Mouse (Mus musculus) forebrain, postnatal 0 days (tissue): ENCODE measurements around the gene LTO1. TPM values are rescaled to one million over a fixed set of nuclear protein-coding genes. Genes with fewer than 3 reads are reported as not detected.

Experiments used
- ATAC-seq: fragments of 200-750 bp; cut with Nextera tagmentation; 2 replicates; pipeline ENCODE4 v1.8.0; 2017; ENCODE audit warnings: mild to moderate bottlenecking, moderate library complexity
- DNase-seq: peaks from one replicate; pipeline ENCODE4 v3.0.0-alpha.2; 2015
- H3K27ac ChIP-seq: fragments of 300-500 bp; sonication (generic); 2 replicates; pipeline ENCODE4 v1.5.1; 2014; ENCODE audit warnings: low read depth, mild to moderate bottlenecking, antibody characterized with exemption, low read length, moderate library complexity, mixed read lengths
- H3K27me3 ChIP-seq: fragments of 300-500 bp; sonication (generic); 2 replicates; pipeline ENCODE4 v1.6.1; 2014; ENCODE audit warnings: mild to moderate bottlenecking, low read length, mixed read lengths; ENCODE audit not compliant: insufficient read depth
- H3K36me3 ChIP-seq: fragments of 300-500 bp; sonication (generic); 2 replicates; pipeline ENCODE4 v1.6.1; 2014; ENCODE audit warnings: mild to moderate bottlenecking, moderate library complexity; ENCODE audit not compliant: insufficient read depth
- H3K4me1 ChIP-seq: fragments of 300-500 bp; sonication (generic); 2 replicates; pipeline ENCODE4 v1.6.1; 2014; ENCODE audit warnings: antibody characterized with exemption; ENCODE audit not compliant: insufficient read depth
- H3K4me2 ChIP-seq: fragments of 300-500 bp; sonication (generic); 2 replicates; pipeline ENCODE4 v1.6.1; 2014; ENCODE audit warnings: low read depth, mild to moderate bottlenecking, moderate library complexity
- H3K4me3 ChIP-seq: fragments of 300-500 bp; sonication (generic); 2 replicates; pipeline ENCODE4 v1.5.1; 2014; ENCODE audit warnings: low read depth, low read length, mixed read lengths
- H3K9ac ChIP-seq: fragments of 300-500 bp; sonication (generic); 2 replicates; pipeline ENCODE4 v1.6.1; 2014; ENCODE audit warnings: mild to moderate bottlenecking
- H3K9me3 ChIP-seq: fragments of 300-500 bp; sonication (generic); 2 replicates; pipeline ENCODE4 v1.6.1; 2016; ENCODE audit warnings: low read length
- CTCF ChIP-seq: sonication (generic); IDR thresholded peaks from 2 replicates; pipeline ENCODE4 v1.5.1; 2016; ENCODE audit warnings: antibody characterized with exemption, control low read depth, low read depth
- WGBS: fragments of 180-500 bp; shearing (Covaris S2); extraction: QIAGEN DNeasy Blood & Tissue Kit; methylation state at CpG from one replicate; pipeline ENCODE4 v1.1.7; 2014; 5-methylcytosine and 5-hydroxymethylcytosine counted together
- polyA plus RNA-seq: library from polyadenylated mRNA; unstranded; fragments of >200 nt; fragmentation: Nextera tagmentation; extraction: Ambion mirVana; gene quantifications from 2 replicates; pipeline ENCODE4 v1.2.1, GENCODE M21; 2015
- total RNA-seq: library from RNA; depleted of rRNA; stranded (reverse); fragments of >200 nt; gene quantifications from 2 replicates; pipeline ENCODE4 v1.2.3, GENCODE M21; 2014

LTO1 gene
- total and polyA plus RNA-seq, 2 experiments from 2014 or later = 17.6 to 21.7 TPM

GRCm38 (mm10) chr7:144943254-144943653 lies 28.4 kb downstream of the LTO1 start:
- H3K4me3 ChIP-seq = peak overlapping the region; percentile 43

DNA sequence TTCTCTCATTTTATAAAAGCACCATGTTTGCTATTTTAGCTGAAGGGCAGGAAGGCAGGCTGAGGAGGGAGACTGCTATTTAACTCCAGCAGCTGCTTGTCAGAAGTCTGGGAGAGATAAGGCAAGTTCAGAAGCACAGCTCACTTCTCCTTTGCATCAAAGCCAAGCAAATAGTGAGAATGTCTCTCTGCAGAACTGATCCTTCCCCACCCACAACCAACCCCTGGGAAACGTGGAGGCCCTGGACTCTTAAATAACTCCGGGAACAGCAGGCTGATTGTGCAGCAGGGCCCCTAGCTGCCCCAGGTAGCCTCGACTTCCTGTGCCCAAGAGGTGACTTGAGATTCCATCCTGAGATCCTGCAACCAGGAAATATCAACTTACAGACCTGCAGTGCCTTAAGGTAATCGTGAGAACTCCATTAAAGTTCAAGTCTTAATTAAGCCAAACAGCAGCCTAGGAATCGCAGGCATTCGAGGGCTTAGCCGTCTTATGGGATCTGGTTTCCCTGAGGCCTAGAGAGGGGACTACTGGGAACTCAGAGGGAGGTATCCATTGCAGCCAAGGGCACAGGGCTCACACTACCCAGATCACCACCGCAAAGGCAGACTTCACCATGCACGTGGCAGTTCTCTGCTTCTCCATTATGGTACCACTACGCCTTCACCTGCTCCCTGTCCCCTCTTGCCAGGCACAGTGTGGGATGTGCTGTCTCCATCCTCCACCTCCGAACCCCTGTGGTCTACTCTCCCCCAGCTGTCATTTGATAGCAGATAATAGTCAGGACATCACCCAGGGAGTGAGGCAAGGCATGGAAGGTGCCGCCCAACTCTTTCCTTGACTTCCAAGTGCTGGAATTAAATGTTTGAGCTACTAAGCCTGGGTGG lies 43.9 kb downstream of the LTO1 start:
- no peak for TF ChIP-seq CTCF
- H3K9me3 ChIP-seq = no peaks in the 10 kb centered on the region
- H3K36me3 ChIP-seq = no peaks in the 10 kb centered on the region
- DNase-seq (no peak), ATAC-seq (no peak)
- no peaks in the 10 kb centered on the region for H3K27me3 ChIP-seq
- no peaks in the 10 kb centered on the region for H3K4me1 ChIP-seq
- no peak overlapping the region for H3K27ac ChIP-seq
- H3K9ac ChIP-seq = no peak overlapping the region
- 58% methylated on average over 12 of the region's 12 CpGs for WGBS
- H3K4me3 ChIP-seq = no peak overlapping the region
- H3K4me2 ChIP-seq = no peak overlapping the region

More at GRCm38 (mm10) chr7:144943254-144943653, 28.4 kb downstream of the LTO1 start:
- peak; percentile 54 for TF ChIP-seq CTCF
- H3K27ac ChIP-seq = no peak overlapping the region
- no peaks in the 10 kb centered on the region for H3K9me3 ChIP-seq
- peak; percentile 82 for DNase-seq
- H3K9ac ChIP-seq = peak overlapping the region; percentile 33
- no peaks in the 10 kb centered on the region for H3K36me3 ChIP-seq
- H3K4me2 ChIP-seq = peak overlapping the region; percentile 87
- peak; percentile 44 for ATAC-seq
- H3K4me1 ChIP-seq = peaks cover 33% of the 10 kb centered on the region
- WGBS = 4% methylated on average over 41 of the region's 45 CpGs
- peaks cover 47% of the 10 kb centered on the region for H3K27me3 ChIP-seq

- Histone ChIP-seq H3K27me3 (no peaks in the 10 kb centered on the region), H3K9me3 (no peaks in the 10 kb centered on the region), H3K36me3 (no peaks in the 10 kb centered on the region), H3K27ac (no peak overlapping the region), H3K4me1 (no peaks in the 10 kb centered on the region), H3K9ac (no peak overlapping the region), H3K4me2 (no peak overlapping the region), H3K4me3 (no peak overlapping the region)
- TF ChIP-seq CTCF = no peak
- ATAC-seq (no peak), DNase-seq (no peak)
- WGBS = 95% methylated on average over 1 of the region's 1 CpGs
These were observed 49.0 kb downstream of the LTO1 start for GRCm38 (mm10) chr7:144963911-144964310.

GRCm38 (mm10) chr7:144964316-144964715 lies 49.4 kb downstream of the LTO1 start:
- no peak for ATAC-seq
- no peak overlapping the region for H3K4me3 ChIP-seq
- no peak overlapping the region for H3K4me2 ChIP-seq
- no peaks in the 10 kb centered on the region for H3K9me3 ChIP-seq
- WGBS = 88% methylated on average over 4 of the region's 4 CpGs
- H3K4me1 ChIP-seq = no peaks in the 10 kb centered on the region
- H3K27ac ChIP-seq = no peak overlapping the region
- no peaks in the 10 kb centered on the region for H3K27me3 ChIP-seq
- H3K9ac ChIP-seq = no peak overlapping the region
- no peaks in the 10 kb centered on the region for H3K36me3 ChIP-seq
- DNase-seq = no peak
- no peak for TF ChIP-seq CTCF

GRCm38 (mm10) chr7:144965893-144966292 lies 51.0 kb downstream of the LTO1 start:
- whole genome bisulfite sequencing = 79% methylated on average over 5 of the region's 5 CpGs
- Histone ChIP-seq H3K9ac (no peak overlapping the region), H3K4me1 (no peaks in the 10 kb centered on the region), H3K27ac (no peak overlapping the region), H3K27me3 (no peaks in the 10 kb centered on the region), H3K9me3 (no peaks in the 10 kb centered on the region), H3K4me3 (no peak overlapping the region), H3K36me3 (no peaks in the 10 kb centered on the region), H3K4me2 (no peak overlapping the region)
- DNase-seq (no peak), ATAC-seq (no peak)
- no peak for TF ChIP-seq CTCF

GRCm38 (mm10) chr7:144970997-144971768 lies 56.3 kb downstream of the LTO1 start:
- no peaks in the 10 kb centered on the region for H3K9me3 ChIP-seq
- no peak for TF ChIP-seq CTCF
- H3K27ac ChIP-seq = no peak overlapping the region
- 75% methylated on average over 8 of the region's 8 CpGs for WGBS
- ATAC-seq = no peak
- H3K9ac ChIP-seq = no peak overlapping the region
- H3K4me1 ChIP-seq = no peaks in the 10 kb centered on the region
- H3K4me2 ChIP-seq = no peak overlapping the region
- H3K27me3 ChIP-seq = no peaks in the 10 kb centered on the region
- DNase-seq = no peak
- no peak overlapping the region for H3K4me3 ChIP-seq
- no peaks in the 10 kb centered on the region for H3K36me3 ChIP-seq

DNA sequence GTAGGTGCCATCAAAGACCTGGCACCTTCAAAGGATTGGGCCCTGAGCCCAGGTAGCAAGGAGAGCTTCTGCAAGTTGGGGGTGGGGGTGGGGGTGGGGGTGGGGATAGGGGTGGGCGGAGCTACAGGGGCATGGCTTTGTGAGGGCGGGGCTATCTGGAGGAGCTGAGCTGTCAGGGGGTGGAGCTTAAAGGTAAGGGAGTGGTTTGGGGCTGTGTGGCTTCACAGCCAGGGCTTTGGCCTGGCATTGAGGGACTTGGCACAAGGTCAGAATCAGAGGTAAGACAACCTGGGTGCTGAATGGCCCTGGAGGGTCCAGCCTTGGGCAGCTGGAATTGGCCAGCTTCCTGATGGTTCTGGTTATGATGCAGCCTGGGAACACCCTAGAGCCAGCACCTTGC lies 56.9 kb downstream of the LTO1 start:
- H3K9ac ChIP-seq = no peak overlapping the region
- no peak overlapping the region for H3K27ac ChIP-seq
- DNase-seq (no peak), ATAC-seq (no peak)
- H3K36me3 ChIP-seq = no peaks in the 10 kb centered on the region
- H3K4me2 ChIP-seq = no peak overlapping the region
- H3K4me3 ChIP-seq = no peak overlapping the region
- WGBS = 37% methylated on average over 2 of the region's 2 CpGs
- no peaks in the 10 kb centered on the region for H3K27me3 ChIP-seq
- H3K9me3 ChIP-seq = no peaks in the 10 kb centered on the region
- TF ChIP-seq CTCF = no peak
- no peaks in the 10 kb centered on the region for H3K4me1 ChIP-seq
